Mouse (Mus musculus) midbrain, embryonic 10.5 days (tissue): ENCODE data around the gene Nhlrc4. TPM values are rescaled to one million over a fixed set of nuclear protein-coding genes. Genes with fewer than 3 reads are reported as not detected.
A peak's percentile ranks its signal among the peaks of the same experiment; 100 is the strongest.

Experiments
- DNase-seq: peaks from one replicate; pipeline ENCODE4 v3.0.0-alpha.2; 2017; ENCODE audit warnings: low spot score
- H3K27ac ChIP-seq: fragments of 300-500 bp; sonication (generic); replicated peaks from 2 replicates; pipeline ENCODE4 v1.5.1; 2016; ENCODE audit warnings: mild to moderate bottlenecking
- H3K27me3 ChIP-seq: fragments of 300-500 bp; sonication (generic); 2 replicates; pipeline ENCODE4 v1.6.1; 2016; ENCODE audit warnings: low read depth, mild to moderate bottlenecking; ENCODE audit not compliant: poor library complexity, severe bottlenecking
- H3K36me3 ChIP-seq: fragments of 300-500 bp; sonication (generic); 2 replicates; pipeline ENCODE4 v1.6.1; 2016; ENCODE audit warnings: mild to moderate bottlenecking, moderate library complexity
- H3K4me1 ChIP-seq: fragments of 300-500 bp; sonication (generic); 2 replicates; pipeline ENCODE4 v1.6.1; 2016
- H3K4me3 ChIP-seq: fragments of 300-500 bp; sonication (generic); 2 replicates; pipeline ENCODE4 v1.5.1; 2016; ENCODE audit warnings: mild to moderate bottlenecking, moderate library complexity
- H3K9me3 ChIP-seq: fragments of 300-500 bp; sonication (generic); replicated peaks from 2 replicates; pipeline ENCODE4 v1.6.1; 2016; ENCODE audit warnings: mild to moderate bottlenecking
- WGBS: fragments of 180-500 bp; shearing (Covaris S2); methylation state at CpG from one replicate; pipeline ENCODE4 v1.1.7; 2016; 5-methylcytosine and 5-hydroxymethylcytosine counted together
- polyA plus RNA-seq: library from polyadenylated mRNA; unstranded; fragments of >200 nt; fragmentation: Nextera tagmentation; extraction: Ambion mirVana; gene quantifications from 2 replicates; pipeline ENCODE4 v1.2.1, GENCODE M21; 2016

The Nhlrc4 gene
- polyA plus RNA-seq, 1 experiment from 2014 or later, result not detected

DNA sequence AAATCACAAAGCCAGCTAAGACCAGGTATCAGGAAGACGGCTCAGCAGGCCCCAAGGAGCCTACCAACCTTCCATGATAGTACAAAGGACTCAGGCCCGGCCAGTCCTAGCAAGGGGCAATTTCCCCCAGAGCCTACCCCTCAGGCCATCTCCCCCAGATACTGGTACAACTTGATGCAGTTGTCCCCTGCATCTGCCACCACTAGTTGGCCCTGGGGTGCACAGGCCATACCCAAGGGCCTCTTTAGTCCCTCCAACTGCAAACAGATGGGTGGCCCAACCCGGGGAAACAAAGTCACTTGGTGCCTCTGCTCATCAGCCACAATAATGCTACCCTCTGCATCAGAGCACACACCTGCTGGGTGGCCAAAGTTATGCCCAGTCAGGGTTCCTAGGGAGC, 1.5 kb downstream of the Nhlrc4 start:
- peaks cover 7% of the 10 kb centered on the region; the same call in 1 of the 2 replicates for H3K36me3 ChIP-seq
- 83% methylated on average over 3 of the region's 3 CpGs for WGBS
- peak overlapping the region; percentile 46 for H3K27ac ChIP-seq
- peaks cover 10% of the 10 kb centered on the region for H3K27me3 ChIP-seq
- H3K9me3 ChIP-seq, result no peaks in the 10 kb centered on the region
- no peak overlapping the region for H3K4me3 ChIP-seq
- H3K4me1 ChIP-seq, result peaks cover 61% of the 10 kb centered on the region
- no peak for DNase-seq

DNA sequence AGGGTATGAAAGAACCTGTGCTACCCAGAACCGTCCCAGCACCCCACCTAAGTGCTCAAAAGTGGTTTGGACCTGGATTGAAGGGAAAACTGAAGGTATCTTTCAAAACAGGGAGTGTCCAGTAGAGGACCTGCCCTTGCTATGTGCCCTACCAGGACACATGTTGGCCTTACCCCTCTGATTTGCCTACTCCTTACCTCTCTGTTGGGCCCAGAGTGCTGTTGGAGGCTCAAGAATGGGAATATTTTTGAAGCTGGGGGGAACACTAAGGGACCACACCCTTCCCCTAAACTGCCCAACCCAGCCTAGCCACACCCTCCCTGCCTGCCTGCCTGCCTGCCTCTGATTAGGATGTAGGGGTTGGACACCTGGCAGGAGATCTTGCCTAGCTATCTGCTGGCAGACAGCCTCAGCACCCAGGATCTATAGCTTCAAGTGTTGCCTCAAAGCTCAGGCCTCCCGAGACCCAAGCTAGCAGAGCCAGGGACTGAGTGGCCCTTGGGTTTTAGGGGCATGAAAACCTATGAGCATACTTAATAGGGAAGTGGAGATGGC, 2.1 kb downstream of the Nhlrc4 start:
- Histone ChIP-seq H3K36me3 (peaks cover 8% of the 10 kb centered on the region; the same call in 1 of the 2 replicates), H3K4me1 (peaks cover 60% of the 10 kb centered on the region), H3K27ac (peak overlapping the region; percentile 97), H3K9me3 (no peaks in the 10 kb centered on the region), H3K4me3 (peak overlapping the region; percentile 94; the same call in 1 of the 2 replicates), H3K27me3 (peaks cover 10% of the 10 kb centered on the region)
- WGBS, result 87% methylated on average over 2 of the region's 2 CpGs
- no peak for DNase-seq

DNA sequence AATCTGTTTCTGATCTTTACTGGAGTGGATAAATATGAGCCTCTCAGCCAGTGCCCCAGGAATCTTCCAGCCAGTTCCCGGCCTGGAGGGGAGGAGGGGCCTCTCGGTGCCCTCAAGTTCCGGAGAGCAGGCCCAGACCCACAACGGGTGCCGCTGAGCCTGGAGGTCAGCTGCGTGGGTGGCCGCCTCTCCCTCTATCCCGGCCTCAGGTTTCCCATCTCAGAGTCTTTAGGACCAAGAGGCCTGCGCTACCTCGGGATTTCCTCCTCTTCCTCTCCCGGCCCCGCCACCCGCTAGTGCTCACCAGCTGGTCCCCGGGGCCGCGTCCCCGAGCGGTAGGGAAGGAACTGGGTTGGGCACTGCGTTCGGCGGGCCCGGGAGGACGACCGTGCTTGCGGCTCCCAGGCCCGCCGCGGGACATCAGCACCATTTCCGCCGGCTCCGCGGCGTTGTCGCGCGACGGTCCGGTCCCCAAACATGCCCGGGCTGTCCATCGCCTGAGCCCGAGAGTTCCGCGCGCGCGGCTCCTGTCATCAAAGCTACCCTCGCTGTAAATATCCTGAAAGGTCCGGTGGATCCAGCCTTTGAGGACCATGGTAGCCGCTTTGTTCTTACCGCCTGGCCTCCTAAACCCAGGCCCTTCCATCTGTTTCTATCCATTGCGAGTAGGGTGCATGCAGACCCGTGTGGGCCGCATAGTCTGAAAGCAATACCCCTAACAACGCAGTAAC, 3.1 kb downstream of the Nhlrc4 start:
- H3K27ac ChIP-seq, result peak overlapping the region; percentile 97
- H3K4me3 ChIP-seq, result peak overlapping the region; percentile 94
- no peaks in the 10 kb centered on the region for H3K9me3 ChIP-seq
- H3K4me1 ChIP-seq, result peaks cover 54% of the 10 kb centered on the region
- DNase-seq, result peak; percentile 80
- H3K27me3 ChIP-seq, result peaks cover 6% of the 10 kb centered on the region
- H3K36me3 ChIP-seq, result peaks cover 18% of the 10 kb centered on the region
- 3% methylated on average over 54 of the region's 54 CpGs for WGBS

DNA sequence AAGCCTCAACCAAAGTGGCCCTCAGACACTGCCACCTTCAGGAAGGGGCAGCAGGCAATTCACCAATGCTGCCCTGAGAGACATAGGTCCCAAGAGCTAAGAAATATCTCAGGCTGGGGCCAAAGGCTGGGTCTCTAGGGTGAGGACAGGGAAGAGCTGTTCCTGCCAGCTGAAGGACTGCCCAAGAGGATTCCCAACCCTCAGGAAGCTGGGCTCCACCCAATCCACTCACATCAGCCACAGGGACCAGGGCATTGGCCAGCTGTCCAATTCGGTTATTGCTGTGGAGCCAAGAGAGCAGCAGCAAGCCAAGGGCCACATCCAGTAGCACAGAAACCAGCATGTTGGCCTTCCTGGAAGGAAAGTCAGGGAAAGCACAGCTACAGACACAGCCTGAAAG, 10.2 kb downstream of the Nhlrc4 start:
- peaks cover 88% of the 10 kb centered on the region for H3K36me3 ChIP-seq
- H3K27me3 ChIP-seq, result no peaks in the 10 kb centered on the region
- no peak for DNase-seq
- no peak overlapping the region for H3K27ac ChIP-seq
- WGBS, result 93% methylated on average over 1 of the region's 1 CpGs
- no peaks in the 10 kb centered on the region for H3K4me1 ChIP-seq
- H3K9me3 ChIP-seq, result no peaks in the 10 kb centered on the region
- no peak overlapping the region for H3K4me3 ChIP-seq

DNA sequence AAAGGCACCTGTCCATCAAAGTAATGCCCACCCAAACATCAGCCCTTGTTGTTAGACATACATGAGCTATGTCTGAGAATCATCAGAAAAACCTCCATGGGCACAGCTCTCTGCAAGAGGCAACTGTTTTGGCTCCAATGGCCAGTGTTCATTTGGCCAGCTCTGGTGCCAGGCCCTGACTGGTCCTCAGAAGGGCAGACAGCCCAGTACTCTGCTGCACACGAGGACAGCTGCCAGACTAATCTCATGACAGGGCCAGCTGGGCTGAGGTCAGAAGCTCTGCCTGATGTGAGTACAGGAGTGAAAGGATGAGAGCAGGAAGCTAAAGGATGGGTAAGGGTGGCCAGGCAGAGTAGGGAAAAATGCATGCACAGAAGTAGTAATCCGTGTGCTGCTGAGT, 19.4 kb downstream of the Nhlrc4 start:
- no peak overlapping the region for H3K27ac ChIP-seq
- H3K27me3 ChIP-seq, result no peaks in the 10 kb centered on the region
- no peak for DNase-seq
- H3K4me3 ChIP-seq, result no peak overlapping the region
- H3K36me3 ChIP-seq, result peaks cover 50% of the 10 kb centered on the region
- H3K4me1 ChIP-seq, result peaks cover 10% of the 10 kb centered on the region
- H3K9me3 ChIP-seq, result no peaks in the 10 kb centered on the region
- whole genome bisulfite sequencing, result 71% methylated on average over 2 of the region's 2 CpGs

DNA sequence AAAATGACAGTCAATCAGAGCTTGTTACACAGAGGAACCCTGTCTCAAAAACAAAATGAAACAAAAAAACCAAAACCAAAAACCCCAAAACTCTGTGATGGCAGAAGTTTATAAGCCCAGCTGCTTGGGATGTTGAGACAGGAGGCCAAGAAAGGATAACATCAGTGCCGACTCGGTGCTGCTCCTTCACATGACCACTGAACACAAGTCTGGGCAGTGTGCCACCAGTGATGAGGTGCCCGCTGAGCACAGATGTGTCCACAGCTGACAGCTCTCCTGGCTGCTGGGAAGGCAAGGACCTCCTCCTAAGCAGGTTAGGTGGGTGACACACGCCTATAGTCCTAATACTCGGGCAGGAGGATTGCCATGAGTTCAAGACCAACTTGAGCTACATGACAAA, 22.6 kb downstream of the Nhlrc4 start:
- Histone ChIP-seq H3K4me3 (no peak overlapping the region), H3K27me3 (no peaks in the 10 kb centered on the region), H3K36me3 (peaks cover 26% of the 10 kb centered on the region), H3K9me3 (no peaks in the 10 kb centered on the region), H3K27ac (no peak overlapping the region), H3K4me1 (peaks cover 37% of the 10 kb centered on the region)
- no peak for DNase-seq
- 80% methylated on average over 5 of the region's 5 CpGs for whole genome bisulfite sequencing

DNA sequence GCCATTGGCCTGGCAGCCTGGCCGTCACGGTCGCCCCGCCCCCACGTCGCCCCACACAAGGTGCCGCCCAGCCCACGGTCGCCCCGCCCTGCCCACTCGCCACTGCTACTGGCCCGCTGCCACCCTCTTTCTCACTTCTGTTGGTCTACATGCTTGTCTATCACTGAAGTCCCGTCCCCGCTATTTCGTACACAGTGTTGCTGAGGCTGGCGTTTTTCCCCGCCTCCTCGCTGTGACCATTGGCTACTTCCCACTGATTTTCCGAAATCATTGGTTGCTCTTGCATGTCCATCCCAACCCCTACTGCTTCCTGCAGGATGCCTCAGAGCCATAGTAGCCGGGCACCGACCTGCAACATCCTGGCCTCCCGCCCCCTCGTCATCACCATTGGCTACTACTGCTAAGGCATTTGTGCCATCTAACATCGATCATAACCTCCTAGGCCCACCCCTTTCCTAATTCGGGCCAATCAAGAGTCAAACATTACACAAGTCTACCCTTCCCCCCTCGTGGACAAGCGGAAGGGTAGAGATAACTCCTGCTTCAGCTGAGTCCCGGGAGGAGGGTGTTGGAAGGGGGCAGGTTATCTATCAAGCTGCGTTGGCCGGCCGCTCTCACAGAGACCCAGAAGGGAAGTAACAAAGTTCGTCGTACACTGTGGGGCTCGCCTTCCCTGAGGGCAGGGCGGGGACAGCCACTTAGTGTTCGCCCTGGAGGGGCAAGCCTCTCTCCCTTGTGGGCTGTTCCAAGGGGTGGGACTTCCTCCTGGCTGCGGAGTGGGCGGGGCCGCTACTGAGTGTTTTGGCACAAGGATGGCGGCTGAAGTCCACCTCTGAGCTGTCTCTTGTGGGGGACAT, 24.7 kb downstream of the Nhlrc4 start:
- peak; percentile 99 for DNase-seq
- Histone ChIP-seq H3K9me3 (no peaks in the 10 kb centered on the region), H3K36me3 (peaks cover 13% of the 10 kb centered on the region), H3K27ac (peak overlapping the region; percentile 87), H3K27me3 (no peaks in the 10 kb centered on the region), H3K4me3 (peak overlapping the region; percentile 99), H3K4me1 (peaks cover 37% of the 10 kb centered on the region)
- under 1% methylated on average over 40 of the region's 40 CpGs for WGBS

DNA sequence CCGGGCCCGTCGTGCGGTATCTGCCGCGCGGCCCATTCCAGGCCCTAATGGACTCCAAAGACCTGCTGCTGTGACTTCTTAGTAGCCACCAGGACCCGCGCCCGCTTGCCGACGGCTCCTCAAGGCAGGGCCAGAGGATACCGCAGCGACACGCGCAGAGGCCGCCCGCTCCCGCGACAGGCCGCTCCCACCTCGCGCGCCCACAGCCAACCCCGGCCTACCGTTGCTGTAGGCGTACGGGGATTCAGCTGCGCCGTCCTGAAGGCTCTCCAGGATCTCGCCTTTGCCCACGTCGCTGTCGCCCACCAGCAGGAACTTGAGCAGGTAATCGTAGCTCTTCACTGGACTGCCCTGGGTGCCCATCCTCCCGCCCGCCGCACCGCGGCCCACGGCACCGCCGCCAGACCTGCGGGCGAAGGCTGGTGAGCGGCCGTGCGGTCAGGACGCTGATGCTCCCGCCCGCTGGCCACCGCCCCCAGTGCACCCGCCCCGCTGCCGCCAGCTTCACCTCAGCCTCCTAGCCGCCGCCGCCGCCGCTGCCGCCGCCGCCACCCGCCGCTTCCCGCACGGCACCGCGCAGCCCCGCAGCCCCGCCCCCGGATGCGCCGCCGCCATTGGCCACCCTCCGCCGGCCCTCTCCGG, 25.5 kb downstream of the Nhlrc4 start, which contains the start of gene Rab40c:
Gene Rab40c, minus strand, starts transcription at position 584 of the 642 bp plus-strand sequence.
- H3K4me3 ChIP-seq, result peak within 1 kb of the TSS; percentile 99
- peak within 1 kb of the TSS; percentile 87 for H3K27ac ChIP-seq
- H3K9me3 ChIP-seq, result no peaks in the 10 kb centered on the region
- peaks cover 13% of the 10 kb centered on the region for H3K36me3 ChIP-seq
- H3K4me1 ChIP-seq, result peaks cover 37% of the 10 kb centered on the region
- DNase-seq, result no peak
- under 1% methylated on average over 62 of the region's 78 CpGs for WGBS
- H3K27me3 ChIP-seq, result no peaks in the 10 kb centered on the region

DNA sequence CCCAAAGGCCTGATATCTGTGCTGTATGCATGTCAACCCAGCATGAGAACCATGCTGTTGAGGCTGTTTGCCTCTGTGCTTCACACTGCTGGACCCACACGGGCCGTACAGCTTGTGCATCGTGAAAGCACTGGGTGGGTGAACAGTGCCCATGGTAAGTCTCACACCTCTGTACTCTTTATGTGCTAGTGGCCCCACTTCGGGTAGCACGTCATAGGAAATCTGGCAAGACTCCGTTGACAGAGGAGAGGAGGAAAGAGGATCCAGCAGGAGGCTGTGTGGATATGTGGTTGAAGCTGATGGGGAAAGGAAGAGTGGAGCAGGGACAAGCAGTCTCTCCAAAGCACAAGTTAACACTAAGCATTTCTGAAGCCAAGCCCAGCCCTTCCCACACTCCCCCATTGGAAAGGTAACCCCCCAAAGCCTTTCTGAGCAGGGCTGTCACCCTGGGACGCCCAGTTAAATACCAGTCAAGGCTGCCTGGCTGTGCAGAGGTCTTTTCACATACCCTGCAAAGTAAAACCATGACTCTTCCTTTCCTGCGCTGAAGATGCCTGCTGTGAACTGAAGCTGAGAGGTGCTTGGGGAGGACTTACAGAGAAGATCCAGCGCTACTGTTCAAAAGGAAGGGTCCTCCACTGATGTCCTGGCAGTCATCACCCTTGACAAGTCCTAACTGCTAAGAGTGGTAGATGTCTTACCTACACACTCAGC, 26.6 kb downstream of the Nhlrc4 start:
- 85% methylated on average over 9 of the region's 9 CpGs for WGBS
- H3K4me3 ChIP-seq, result peak overlapping the region; percentile 99

DNA sequence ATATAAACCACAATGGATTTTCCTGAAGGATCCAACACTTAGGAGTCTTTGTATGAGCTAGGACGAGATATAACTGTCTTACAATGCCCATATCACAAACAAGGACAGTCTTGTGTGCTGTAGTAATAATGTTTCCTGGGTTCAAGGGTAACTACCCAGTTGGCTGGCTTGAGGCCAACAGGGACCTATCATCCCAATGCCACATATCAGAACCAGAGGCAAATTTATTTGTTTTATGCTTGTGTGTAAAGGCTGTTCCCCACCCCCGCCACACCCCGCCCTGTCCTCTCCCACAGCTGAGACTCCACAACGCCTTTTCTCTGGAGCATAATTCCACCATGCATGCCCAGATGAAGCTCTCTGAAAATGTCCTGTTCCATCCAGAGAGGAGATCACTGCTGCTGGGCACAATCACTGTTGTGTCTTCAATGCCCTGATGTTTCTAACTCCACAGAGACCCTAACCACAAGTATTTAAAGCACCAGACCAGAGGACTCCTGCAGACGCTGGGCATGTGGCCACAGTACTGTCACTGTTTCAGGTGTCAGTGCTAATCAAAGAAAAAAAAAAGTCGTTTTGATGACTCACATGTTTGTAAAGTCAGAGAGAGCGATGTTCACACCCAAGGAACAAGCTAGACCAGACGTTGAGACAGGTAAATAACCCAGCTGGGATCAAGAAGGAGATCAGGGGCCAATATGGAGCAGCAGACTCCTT, 27.7 kb downstream of the Nhlrc4 start:
- Histone ChIP-seq H3K9me3 (no peaks in the 10 kb centered on the region), H3K27ac (no peak overlapping the region), H3K27me3 (no peaks in the 10 kb centered on the region), H3K4me1 (peaks cover 37% of the 10 kb centered on the region), H3K36me3 (peaks cover 19% of the 10 kb centered on the region), H3K4me3 (0 out of 2 replicates have a peak overlapping the region, but pooled peaks have one; percentile 99)
- WGBS, result 89% methylated on average over 8 of the region's 8 CpGs
- DNase-seq, result no peak

More for the DNA sequence above, 26.6 kb downstream of the Nhlrc4 start:
- Histone ChIP-seq H3K27me3 (no peaks in the 10 kb centered on the region), H3K4me1 (peaks cover 37% of the 10 kb centered on the region), H3K9me3 (no peaks in the 10 kb centered on the region), H3K27ac (no peak overlapping the region), H3K36me3 (peaks cover 19% of the 10 kb centered on the region)
- no peak for DNase-seq

DNA sequence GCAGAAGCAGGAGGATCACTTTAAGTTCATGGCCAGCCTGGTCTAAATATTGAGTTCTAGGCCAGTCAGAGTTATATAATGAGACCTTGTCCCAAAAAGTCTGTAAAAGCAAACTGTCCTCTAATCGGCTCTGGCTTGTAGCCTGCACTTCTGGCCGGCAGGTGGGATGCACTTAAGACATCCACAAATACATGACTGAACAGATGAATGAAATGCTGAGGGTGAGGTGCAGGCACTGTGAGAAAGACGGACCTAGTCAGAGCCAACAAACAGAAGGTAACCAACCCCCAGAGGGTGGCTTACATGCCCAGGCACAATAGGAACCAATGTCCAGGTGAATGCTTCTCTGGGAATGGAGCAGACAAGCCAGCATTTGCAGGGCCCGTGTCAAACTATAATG, 30.5 kb downstream of the Nhlrc4 start:
- Histone ChIP-seq H3K27ac (no peak overlapping the region), H3K36me3 (peaks cover 28% of the 10 kb centered on the region), H3K27me3 (no peaks in the 10 kb centered on the region), H3K4me1 (peaks cover 18% of the 10 kb centered on the region), H3K4me3 (no peak overlapping the region), H3K9me3 (no peaks in the 10 kb centered on the region)
- 86% methylated on average over 4 of the region's 4 CpGs for WGBS
- DNase-seq, result no peak
